Mouse (Mus musculus) layer of hippocampus, adult 11-12 months (tissue): ENCODE measurements at regions not wholly inside any gene's neighbourhood (a gene's known extent, or its start where the extent isn't known, plus 50 kb on each side); places are given as distances from the start of the nearest gene placed in this dataset.

Experiments used
- DNase-seq: peaks from one replicate; pipeline ENCODE4 v3.0.0; 2022; ENCODE audit warnings: low spot score

GRCm38 (mm10) chr11:6785471-6785870 lies 52.0 kb downstream of the Gm11983 start:
- DNase-seq, result no peak

- no peak for DNase-seq
These were observed 54.6 kb downstream of the Gm11983 start for GRCm38 (mm10) chr11:6782826-6783225.

GRCm38 (mm10) chr11:6779752-6780151 lies 57.7 kb downstream of the Gm11983 start:
- no peak for DNase-seq

- no peak for DNase-seq
These were observed 58.7 kb downstream of the Gm11983 start for GRCm38 (mm10) chr11:6778596-6779360.

GRCm38 (mm10) chr11:6777566-6777965 lies 59.9 kb downstream of the Gm11983 start:
- no peak for DNase-seq

- DNase-seq, result no peak
These were observed 62.8 kb downstream of the Gm11983 start for GRCm38 (mm10) chr11:6774656-6775055.

GRCm38 (mm10) chr11:6773951-6774350 lies 63.5 kb downstream of the Gm11983 start:
- DNase-seq, result no peak

GRCm38 (mm10) chr11:6773364-6773763 lies 64.1 kb downstream of the Gm11983 start:
- no peak for DNase-seq

- no peak for DNase-seq
These were observed 68.1 kb downstream of the Gm11983 start for GRCm38 (mm10) chr11:6769437-6769765.

GRCm38 (mm10) chr11:6768599-6769436 lies 68.6 kb downstream of the Gm11983 start:
- DNase-seq, result peak; percentile 78

- no peak for DNase-seq
These were observed 70.7 kb downstream of the Gm11983 start for GRCm38 (mm10) chr11:6766725-6767124.

GRCm38 (mm10) chr11:6765333-6765957 lies 72.0 kb downstream of the Gm11983 start:
- peak; percentile 20 for DNase-seq

- DNase-seq, result no peak
These were observed 73.3 kb downstream of the Gm11983 start for GRCm38 (mm10) chr11:6764186-6764585.

- no peak for DNase-seq
These were observed 74.5 kb downstream of the Gm11983 start for GRCm38 (mm10) chr11:6763001-6763400.

- DNase-seq, result no peak
These were observed 75.4 kb downstream of the Gm11983 start for GRCm38 (mm10) chr11:6761876-6762628.

GRCm38 (mm10) chr11:6759578-6759977 lies 77.9 kb downstream of the Gm11983 start:
- DNase-seq, result no peak

- no peak for DNase-seq
These were observed 81.1 kb downstream of the Ramp3 start for GRCm38 (mm10) chr11:6739439-6739838.

- no peak for DNase-seq
These were observed 80.3 kb downstream of the Ramp3 start for GRCm38 (mm10) chr11:6738581-6738980.

- no peak for DNase-seq
These were observed 79.8 kb downstream of the Ramp3 start for GRCm38 (mm10) chr11:6738163-6738562.

GRCm38 (mm10) chr11:6734746-6735430 lies 76.6 kb downstream of the Ramp3 start:
- DNase-seq, result no peak

- no peak for DNase-seq
These were observed 73.2 kb downstream of the Ramp3 start for GRCm38 (mm10) chr11:6731505-6731904.
